Mouse (Mus musculus): ENCODE measurements around the gene Mob3a. TPM values are rescaled to one million over a fixed set of nuclear protein-coding genes. Genes with fewer than 3 reads are reported as not detected.
A peak's percentile ranks its signal among the peaks of the same experiment; 100 is the strongest.
"Not testable (repeated sequence)": the region's sequence is repeated elsewhere in the genome, so short reads cannot be mapped to it uniquely, and the experiment has no call there.

The Mob3a gene
- polyA plus RNA-seq, 1 experiment from 2014 or later: 45.3 TPM

GRCm38 (mm10) chr10:80655406-80656129, 46.2 kb downstream of the Mob3a start:
- Histone ChIP-seq H3K27ac (peak overlapping the region; percentile 88), H3K27me3 (replicated peaks) (no peaks in the 10 kb centered on the region), H3K36me3 (no peaks in the 10 kb centered on the region), H3K9ac (peak overlapping the region; percentile 96), H3K4me1 (peaks cover 64% of the 10 kb centered on the region), H3K4me3 (peak overlapping the region; percentile 84), H3K9me3 (replicated peaks) (no peaks in the 10 kb centered on the region), H3K4me2 (peak overlapping the region; percentile 98)
- WGBS (ENCODE audit: insufficient replicate concordance): 4% methylated on average over 12 of the region's 12 CpGs
- ATAC-seq: peak; percentile 28

- Histone ChIP-seq H3K36me3 (no peaks in the 10 kb centered on the region), H3K9ac (peak overlapping the region; percentile 96; the same call in 1 of the 2 replicates), H3K27ac (no peak overlapping the region), H3K27me3 (replicated peaks) (no peaks in the 10 kb centered on the region), H3K4me1 (peaks cover 64% of the 10 kb centered on the region), H3K9me3 (replicated peaks) (no peaks in the 10 kb centered on the region), H3K4me3 (no peak overlapping the region; the same call in 1 of the 2 replicates), H3K4me2 (peak overlapping the region; percentile 98)
- 86% methylated on average over 6 of the region's 6 CpGs for WGBS (ENCODE audit: insufficient replicate concordance)
- no peak for ATAC-seq
These were observed 46.9 kb downstream of the Mob3a start for GRCm38 (mm10) chr10:80654866-80655265.

GRCm38 (mm10) chr10:80653156-80653720, 48.5 kb downstream of the Mob3a start:
- no peaks in the 10 kb centered on the region for H3K27me3 ChIP-seq (replicated peaks)
- no peak overlapping the region for H3K9ac ChIP-seq
- no peak for ATAC-seq
- peak overlapping the region; percentile 37; the same call in 1 of the 2 replicates for H3K27ac ChIP-seq
- peaks cover 48% of the 10 kb centered on the region for H3K4me1 ChIP-seq
- H3K4me3 ChIP-seq: no peak overlapping the region
- H3K9me3 ChIP-seq (replicated peaks): no peaks in the 10 kb centered on the region
- H3K36me3 ChIP-seq: no peaks in the 10 kb centered on the region
- no peak overlapping the region for H3K4me2 ChIP-seq
- WGBS (ENCODE audit: insufficient replicate concordance): 73% methylated on average over 6 of the region's 6 CpGs

- Histone ChIP-seq H3K4me1 (peaks cover 24% of the 10 kb centered on the region), H3K9ac (no peak overlapping the region), H3K36me3 (peaks cover 22% of the 10 kb centered on the region), H3K27ac (no peak overlapping the region), H3K9me3 (replicated peaks) (no peaks in the 10 kb centered on the region), H3K4me3 (no peak overlapping the region), H3K27me3 (replicated peaks) (no peaks in the 10 kb centered on the region), H3K4me2 (no peak overlapping the region)
- no peak for ATAC-seq
- 84% methylated on average over 10 of the region's 10 CpGs for WGBS (ENCODE audit: insufficient replicate concordance)
These were observed 51.4 kb downstream of the Mob3a start for GRCm38 (mm10) chr10:80650392-80650791.

- H3K27ac ChIP-seq; H3K9me3 ChIP-seq (replicated peaks); H3K4me3 ChIP-seq; H3K4me2 ChIP-seq; H3K9ac ChIP-seq; H3K27me3 ChIP-seq (replicated peaks); ATAC-seq: not testable (repeated sequence)
- WGBS (ENCODE audit: insufficient replicate concordance): 72% methylated on average over 6 of the region's 6 CpGs
- Histone ChIP-seq H3K36me3 (peaks cover 27% of the 10 kb centered on the region), H3K4me1 (peaks cover 20% of the 10 kb centered on the region)
These were observed 51.9 kb downstream of the Mob3a start for GRCm38 (mm10) chr10:80649910-80650309.

- H3K4me2 ChIP-seq: no peak overlapping the region
- H3K27me3 ChIP-seq (replicated peaks): no peaks in the 10 kb centered on the region
- H3K36me3 ChIP-seq: peaks cover 56% of the 10 kb centered on the region
- H3K9ac ChIP-seq: no peak overlapping the region
- H3K9me3 ChIP-seq (replicated peaks): no peaks in the 10 kb centered on the region
- 79% methylated on average over 10 of the region's 10 CpGs for WGBS (ENCODE audit: insufficient replicate concordance)
- H3K4me1 ChIP-seq: no peaks in the 10 kb centered on the region
- ATAC-seq: no peak
- no peak overlapping the region for H3K27ac ChIP-seq
- no peak overlapping the region for H3K4me3 ChIP-seq
These were observed 54.8 kb downstream of the Mob3a start for GRCm38 (mm10) chr10:80646936-80647335.

GRCm38 (mm10) chr10:80635345-80635744, 66.4 kb downstream of the Mob3a start:
- H3K4me2 ChIP-seq: no peak overlapping the region
- 73% methylated on average over 6 of the region's 6 CpGs for WGBS (ENCODE audit: insufficient replicate concordance)
- no peaks in the 10 kb centered on the region for H3K27me3 ChIP-seq (replicated peaks)
- no peaks in the 10 kb centered on the region for H3K9me3 ChIP-seq (replicated peaks)
- peaks cover 84% of the 10 kb centered on the region for H3K36me3 ChIP-seq
- 0 out of 2 replicates have a peak overlapping the region, but pooled peaks have one; percentile 5 for H3K27ac ChIP-seq
- no peak overlapping the region for H3K4me3 ChIP-seq
- no peak for ATAC-seq
- no peak overlapping the region for H3K9ac ChIP-seq
- peaks cover 14% of the 10 kb centered on the region; the same call in 1 of the 2 replicates for H3K4me1 ChIP-seq

Other genes with a start within 250 kb of the Mob3a start
- 0.29 and 0.33 TPM in 2 replicates for gene Onecut3, start 207.1 kb downstream of the Mob3a start, polyA plus RNA-seq (2016; fragmentation: Nextera tagmentation; extraction: Ambion mirVana)
- gene Atp8b3, start 162.9 kb downstream of the Mob3a start, polyA plus RNA-seq (2016; fragmentation: Nextera tagmentation; extraction: Ambion mirVana): 0.02 and 0.08 TPM in 2 replicates
- gene Rexo1, start 140.4 kb downstream of the Mob3a start, polyA plus RNA-seq (2016; fragmentation: Nextera tagmentation; extraction: Ambion mirVana): 23.2 and 23.9 TPM in 2 replicates
- gene Klf16, start 124.7 kb downstream of the Mob3a start, polyA plus RNA-seq (2016; fragmentation: Nextera tagmentation; extraction: Ambion mirVana): 24.0 and 24.7 TPM in 2 replicates
- 86.4 and 88.9 TPM in 2 replicates for gene Abhd17a, start 111.6 kb downstream of the Mob3a start, polyA plus RNA-seq (2016; fragmentation: Nextera tagmentation; extraction: Ambion mirVana)
- gene Scamp4, start 99.1 kb downstream of the Mob3a start, polyA plus RNA-seq (2016; fragmentation: Nextera tagmentation; extraction: Ambion mirVana): 63.3 and 65.2 TPM in 2 replicates
- 7.0 and 7.4 TPM in 2 replicates for gene Adat3, start 99.1 kb downstream of the Mob3a start, polyA plus RNA-seq (2016; fragmentation: Nextera tagmentation; extraction: Ambion mirVana)
- gene Gm49322, start 96.0 kb downstream of the Mob3a start, polyA plus RNA-seq (2016; fragmentation: Nextera tagmentation; extraction: Ambion mirVana): 2.6 and 3.0 TPM in 2 replicates
- 106 TPM in 2 replicates for gene Csnk1g2, start 79.1 kb downstream of the Mob3a start, polyA plus RNA-seq (2016; fragmentation: Nextera tagmentation; extraction: Ambion mirVana)
- 26.0 and 27.3 TPM in 2 replicates for gene Btbd2, start 44.9 kb downstream of the Mob3a start, polyA plus RNA-seq (2016; fragmentation: Nextera tagmentation; extraction: Ambion mirVana)
- 124 and 125 TPM in 2 replicates for gene Mknk2, start 23.9 kb downstream of the Mob3a start, polyA plus RNA-seq (2016; fragmentation: Nextera tagmentation; extraction: Ambion mirVana)
- gene Izumo4, start 207 bp upstream of the Mob3a start, polyA plus RNA-seq (2016; fragmentation: Nextera tagmentation; extraction: Ambion mirVana): 10.1 and 10.6 TPM in 2 replicates
- gene Ap3d1, start 40.3 kb upstream of the Mob3a start, polyA plus RNA-seq (2016; fragmentation: Nextera tagmentation; extraction: Ambion mirVana): 36.5 and 38.2 TPM in 2 replicates
- 15.7 TPM in 2 replicates for gene Dot1l, start 53.2 kb upstream of the Mob3a start, polyA plus RNA-seq (2016; fragmentation: Nextera tagmentation; extraction: Ambion mirVana)
- gene Sf3a2, start 96.2 kb upstream of the Mob3a start, polyA plus RNA-seq (2016; fragmentation: Nextera tagmentation; extraction: Ambion mirVana): 53.5 and 54.1 TPM in 2 replicates
- 134 and 137 TPM in 2 replicates for gene Plekhj1, start 96.6 kb upstream of the Mob3a start, polyA plus RNA-seq (2016; fragmentation: Nextera tagmentation; extraction: Ambion mirVana)
- gene Amh, start 103.3 kb upstream of the Mob3a start, polyA plus RNA-seq (2016; fragmentation: Nextera tagmentation; extraction: Ambion mirVana): 0.07 TPM in 1 of 2 replicates, not detected in the other
- gene Jsrp1, start 111.5 kb upstream of the Mob3a start, polyA plus RNA-seq (2016; fragmentation: Nextera tagmentation; extraction: Ambion mirVana): 0.18 and 0.46 TPM in 2 replicates
- gene Oaz1, start 124.7 kb upstream of the Mob3a start, polyA plus RNA-seq (2016; fragmentation: Nextera tagmentation; extraction: Ambion mirVana): 1,528 and 1,635 TPM in 2 replicates
- not detected in 2 replicates for gene Lingo3, start 142.1 kb upstream of the Mob3a start, polyA plus RNA-seq (2016; fragmentation: Nextera tagmentation; extraction: Ambion mirVana)
- 235 and 245 TPM in 2 replicates for gene Lsm7, start 153.2 kb upstream of the Mob3a start, polyA plus RNA-seq (2016; fragmentation: Nextera tagmentation; extraction: Ambion mirVana)
- 66.1 and 70.5 TPM in 2 replicates for gene Sppl2b, start 153.3 kb upstream of the Mob3a start, polyA plus RNA-seq (2016; fragmentation: Nextera tagmentation; extraction: Ambion mirVana)
- 0.04 and 0.05 TPM in 2 replicates for gene Tmprss9, start 169.9 kb upstream of the Mob3a start, polyA plus RNA-seq (2016; fragmentation: Nextera tagmentation; extraction: Ambion mirVana)
- gene Timm13, start 199.0 kb upstream of the Mob3a start, polyA plus RNA-seq (2016; fragmentation: Nextera tagmentation; extraction: Ambion mirVana): 271 and 301 TPM in 2 replicates
- 23.1 and 23.6 TPM in 2 replicates for gene Lmnb2, start 216.3 kb upstream of the Mob3a start, polyA plus RNA-seq (2016; fragmentation: Nextera tagmentation; extraction: Ambion mirVana)
- 1.6 and 2.0 TPM in 2 replicates for gene Gadd45b, start 228.1 kb upstream of the Mob3a start, polyA plus RNA-seq (2016; fragmentation: Nextera tagmentation; extraction: Ambion mirVana)